Mouse (Mus musculus) lung, embryonic 15.5 days (tissue): ENCODE results near the gene Primpol. TPM values are rescaled to one million over a fixed set of nuclear protein-coding genes. Genes with fewer than 3 reads are reported as not detected.

Source experiments
- ATAC-seq: fragments of 200-750 bp; cut with Nextera tagmentation; 2 replicates; pipeline ENCODE4 v1.8.0; 2017; ENCODE audit warnings: moderate number of reproducible peaks, borderline replicate concordance; ENCODE audit not compliant: low FRiP score, low TSS enrichment; ENCODE audit errors: extremely low read depth
- H3K27ac ChIP-seq: fragments of 300-500 bp; sonication (generic); 2 replicates; pipeline ENCODE4 v1.5.1; 2015; ENCODE audit warnings: moderate library complexity, mild to moderate bottlenecking, inconsistent platforms
- H3K27me3 ChIP-seq: fragments of 300-500 bp; sonication (generic); 2 replicates; pipeline ENCODE4 v1.6.1; 2015; ENCODE audit warnings: inconsistent platforms
- H3K36me3 ChIP-seq: fragments of 300-500 bp; sonication (generic); 2 replicates; pipeline ENCODE4 v1.6.1; 2015; ENCODE audit warnings: inconsistent platforms
- H3K4me1 ChIP-seq: fragments of 300-500 bp; sonication (generic); 2 replicates; pipeline ENCODE4 v1.6.1; 2015; ENCODE audit warnings: inconsistent platforms
- H3K4me2 ChIP-seq: fragments of 300-500 bp; sonication (generic); 2 replicates; pipeline ENCODE4 v1.6.1; 2015; ENCODE audit warnings: inconsistent platforms, mild to moderate bottlenecking, moderate library complexity
- H3K4me3 ChIP-seq: fragments of 300-500 bp; sonication (generic); 2 replicates; pipeline ENCODE4 v1.5.1; 2015; ENCODE audit warnings: mild to moderate bottlenecking, inconsistent platforms
- H3K9ac ChIP-seq: fragments of 300-500 bp; sonication (generic); 2 replicates; pipeline ENCODE4 v1.6.1; 2015; ENCODE audit warnings: inconsistent platforms
- H3K9me3 ChIP-seq: fragments of 300-500 bp; sonication (generic); 2 replicates; pipeline ENCODE4 v1.6.1; 2016; ENCODE audit warnings: inconsistent platforms
- WGBS: fragments of 180-500 bp; shearing (Covaris S2); methylation state at CpG from one replicate; pipeline ENCODE4 v1.1.7; 2015; 5-methylcytosine and 5-hydroxymethylcytosine counted together
- polyA plus RNA-seq: library from polyadenylated mRNA; unstranded; fragments of >200 nt; fragmentation: Nextera tagmentation; extraction: Ambion mirVana; gene quantifications from 2 replicates; pipeline ENCODE4 v1.2.1, GENCODE M21; 2015

Primpol gene
- 10.5 and 13.4 TPM in 2 replicates for polyA plus RNA-seq

GRCm38 (mm10) chr8:46616879-46617689 is at the start of gene Primpol, which contains the start of gene Casp3:
Gene Primpol, minus strand, starts transcription at chr8:46617212.
Gene Casp3, plus strand, starts transcription at chr8:46617291.
- WGBS = under 1% methylated on average over 54 of the region's 54 CpGs
- peak within 1 kb of the TSS; percentile 86 for H3K9ac ChIP-seq
- H3K27ac ChIP-seq = peak within 1 kb of the TSS; percentile 90
- H3K9me3 ChIP-seq = no peaks in the 10 kb centered on the region
- ATAC-seq = peak; percentile 98
- peak within 1 kb of the TSS; percentile 80 for H3K4me3 ChIP-seq
- peaks cover 28% of the 10 kb centered on the region for H3K4me1 ChIP-seq
- no peaks in the 10 kb centered on the region for H3K36me3 ChIP-seq
- no peaks in the 10 kb centered on the region for H3K27me3 ChIP-seq
- H3K4me2 ChIP-seq = peak within 1 kb of the TSS; percentile 80

GRCm38 (mm10) chr8:46655919-46656318 is 38.9 kb upstream of the Primpol start:
- no peak overlapping the region for H3K4me3 ChIP-seq
- no peaks in the 10 kb centered on the region for H3K9me3 ChIP-seq
- no peaks in the 10 kb centered on the region for H3K27me3 ChIP-seq
- H3K36me3 ChIP-seq = no peaks in the 10 kb centered on the region
- no peak overlapping the region for H3K27ac ChIP-seq
- 66% methylated on average over 2 of the region's 2 CpGs for WGBS
- H3K9ac ChIP-seq = no peak overlapping the region
- H3K4me2 ChIP-seq = no peak overlapping the region
- H3K4me1 ChIP-seq = 0 out of 2 replicates have a peak, but pooled peaks cover 6% of the 10 kb centered on the region
- ATAC-seq = no peak

DNA sequence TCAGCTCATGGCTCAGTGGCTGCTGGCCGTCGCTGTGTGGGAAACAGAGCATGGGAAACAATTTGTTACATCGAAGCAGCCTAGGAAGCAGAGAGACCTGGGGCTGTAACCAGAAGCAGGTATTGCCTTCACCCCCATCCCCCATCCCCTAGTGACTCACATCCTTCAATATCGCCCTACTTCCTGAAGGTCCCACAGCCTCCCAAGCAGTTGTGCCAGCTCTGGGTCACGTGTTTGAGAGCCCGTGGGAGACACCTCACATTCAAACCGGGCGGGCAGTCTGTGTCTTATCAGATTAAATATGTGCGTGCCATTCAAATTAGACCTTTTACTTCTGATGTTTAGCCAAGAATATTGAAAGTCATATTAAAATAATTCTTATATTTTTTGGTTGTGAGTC is 34.9 kb upstream of the Primpol start:
- ATAC-seq = no peak
- Histone ChIP-seq H3K4me3 (no peak overlapping the region), H3K27ac (no peak overlapping the region), H3K9me3 (no peaks in the 10 kb centered on the region), H3K4me1 (0 out of 2 replicates have a peak, but pooled peaks cover 6% of the 10 kb centered on the region), H3K9ac (no peak overlapping the region), H3K4me2 (no peak overlapping the region), H3K36me3 (no peaks in the 10 kb centered on the region), H3K27me3 (no peaks in the 10 kb centered on the region)
- 50% methylated on average over 9 of the region's 9 CpGs for WGBS

DNA sequence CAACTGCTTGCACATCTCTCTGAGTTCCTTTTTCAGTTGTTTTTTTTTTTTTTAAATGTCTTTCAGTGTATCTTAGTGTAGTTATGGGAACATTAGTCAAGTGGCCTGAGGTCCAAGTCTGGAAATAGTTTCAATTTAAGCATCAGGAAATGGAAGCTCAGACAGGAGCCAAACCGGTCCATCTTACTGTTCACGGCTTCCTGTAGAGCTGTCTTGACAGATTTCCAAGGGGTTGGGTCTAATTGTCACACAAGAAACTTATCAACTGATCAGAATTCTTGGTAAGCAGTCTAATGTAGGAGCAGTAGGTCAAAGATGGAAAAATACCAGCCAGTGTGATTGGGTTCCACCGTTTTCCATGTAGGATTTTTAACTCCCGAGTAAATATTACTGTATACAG is 31.4 kb upstream of the Primpol start:
- 74% methylated on average over 4 of the region's 4 CpGs for WGBS
- no peak overlapping the region for H3K9ac ChIP-seq
- no peak for ATAC-seq
- 0 out of 2 replicates have a peak, but pooled peaks cover 6% of the 10 kb centered on the region for H3K4me1 ChIP-seq
- no peak overlapping the region for H3K4me3 ChIP-seq
- no peak overlapping the region for H3K27ac ChIP-seq
- H3K9me3 ChIP-seq = no peaks in the 10 kb centered on the region
- no peaks in the 10 kb centered on the region for H3K27me3 ChIP-seq
- H3K36me3 ChIP-seq = no peaks in the 10 kb centered on the region
- no peak overlapping the region for H3K4me2 ChIP-seq

GRCm38 (mm10) chr8:46641272-46641671 is 24.3 kb upstream of the Primpol start:
- no peak for ATAC-seq
- peaks cover 10% of the 10 kb centered on the region for H3K36me3 ChIP-seq
- H3K27me3 ChIP-seq = no peaks in the 10 kb centered on the region
- no peak overlapping the region for H3K9ac ChIP-seq
- H3K9me3 ChIP-seq = no peaks in the 10 kb centered on the region
- 64% methylated on average over 5 of the region's 5 CpGs for WGBS
- peaks cover 16% of the 10 kb centered on the region for H3K4me1 ChIP-seq
- no peak overlapping the region for H3K4me2 ChIP-seq
- H3K4me3 ChIP-seq = no peak overlapping the region
- no peak overlapping the region for H3K27ac ChIP-seq

GRCm38 (mm10) chr8:46639852-46640251 is 22.8 kb upstream of the Primpol start:
- H3K27ac ChIP-seq = 0 out of 2 replicates have a peak overlapping the region, but pooled peaks have one; percentile 26
- H3K4me3 ChIP-seq = no peak overlapping the region
- no peaks in the 10 kb centered on the region for H3K27me3 ChIP-seq
- ATAC-seq = no peak
- no peaks in the 10 kb centered on the region for H3K9me3 ChIP-seq
- H3K9ac ChIP-seq = no peak overlapping the region
- WGBS = 74% methylated on average over 5 of the region's 5 CpGs
- peaks cover 24% of the 10 kb centered on the region for H3K36me3 ChIP-seq
- peaks cover 16% of the 10 kb centered on the region for H3K4me1 ChIP-seq
- no peak overlapping the region for H3K4me2 ChIP-seq

GRCm38 (mm10) chr8:46639010-46639571 is 22.1 kb upstream of the Primpol start:
- no peaks in the 10 kb centered on the region for H3K27me3 ChIP-seq
- ATAC-seq = peak; percentile 79
- H3K36me3 ChIP-seq = peaks cover 31% of the 10 kb centered on the region
- peak overlapping the region; percentile 68 for H3K27ac ChIP-seq
- no peak overlapping the region for H3K4me3 ChIP-seq
- H3K9me3 ChIP-seq = no peaks in the 10 kb centered on the region
- peak overlapping the region; percentile 25 for H3K4me2 ChIP-seq
- peaks cover 16% of the 10 kb centered on the region for H3K4me1 ChIP-seq
- 26% methylated on average over 6 of the region's 6 CpGs for WGBS
- no peak overlapping the region for H3K9ac ChIP-seq

DNA sequence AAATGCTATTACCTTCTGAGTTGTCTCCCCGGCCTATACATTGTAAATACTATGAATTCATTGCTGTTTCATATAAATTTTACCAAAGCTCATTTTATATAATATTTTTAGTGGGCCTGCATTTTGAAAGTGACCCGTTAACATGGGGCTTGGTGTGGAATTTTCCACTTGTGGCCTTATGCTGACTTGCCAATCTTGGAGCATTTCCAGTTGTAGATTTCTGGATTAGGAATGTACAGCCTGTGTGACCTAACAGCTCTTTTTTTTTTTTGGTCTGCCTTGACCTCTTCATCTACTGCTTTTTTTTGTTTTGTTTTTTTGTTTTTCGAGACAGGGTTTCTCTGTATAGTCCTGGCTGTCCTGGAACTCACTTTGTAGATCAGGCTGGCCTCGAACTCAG is 13.9 kb upstream of the Primpol start:
- no peak overlapping the region for H3K27ac ChIP-seq
- peaks cover 49% of the 10 kb centered on the region for H3K36me3 ChIP-seq
- no peaks in the 10 kb centered on the region for H3K27me3 ChIP-seq
- no peak for ATAC-seq
- H3K9me3 ChIP-seq = no peaks in the 10 kb centered on the region
- no peak overlapping the region for H3K4me3 ChIP-seq
- WGBS = 94% methylated on average over 4 of the region's 4 CpGs
- no peak overlapping the region for H3K9ac ChIP-seq
- no peak overlapping the region for H3K4me2 ChIP-seq
- H3K4me1 ChIP-seq = peaks cover 1% of the 10 kb centered on the region

- Histone ChIP-seq H3K4me2 (no peak overlapping the region), H3K9me3 (no peaks in the 10 kb centered on the region), H3K27me3 (no peaks in the 10 kb centered on the region), H3K27ac (no peak overlapping the region), H3K9ac (no peak overlapping the region), H3K4me1 (peaks cover 6% of the 10 kb centered on the region), H3K4me3 (no peak overlapping the region), H3K36me3 (peaks cover 44% of the 10 kb centered on the region)
- 93% methylated on average over 3 of the region's 3 CpGs for WGBS
- ATAC-seq = no peak
Measured at GRCm38 (mm10) chr8:46630422-46630821, 13.4 kb upstream of the Primpol start.

DNA sequence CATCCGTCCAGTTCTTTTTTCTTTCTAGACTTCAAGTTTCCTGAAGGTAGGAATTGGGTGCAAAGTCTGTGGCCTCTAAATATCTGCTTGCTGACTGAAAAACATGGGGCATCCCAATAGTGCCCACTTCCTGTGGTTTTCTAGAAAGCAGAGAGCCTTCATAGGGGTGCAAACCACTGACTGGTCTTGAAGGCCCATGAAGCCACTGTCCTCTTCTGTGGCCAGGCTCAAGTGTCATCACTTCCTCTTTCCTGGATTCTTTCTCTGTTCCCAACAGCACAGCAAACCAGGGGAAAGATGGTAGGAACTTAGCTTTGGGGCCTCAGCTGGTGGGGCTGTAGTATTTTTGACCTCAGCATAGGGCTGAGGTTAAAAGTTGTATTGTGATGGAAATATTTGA is 11.6 kb upstream of the Primpol start:
- ATAC-seq = no peak
- H3K36me3 ChIP-seq = peaks cover 28% of the 10 kb centered on the region
- H3K27ac ChIP-seq = no peak overlapping the region
- H3K4me3 ChIP-seq = no peak overlapping the region
- H3K4me2 ChIP-seq = no peak overlapping the region
- peaks cover 13% of the 10 kb centered on the region for H3K4me1 ChIP-seq
- H3K27me3 ChIP-seq = no peaks in the 10 kb centered on the region
- H3K9me3 ChIP-seq = no peaks in the 10 kb centered on the region
- WGBS = 94% methylated on average over 1 of the region's 1 CpGs
- H3K9ac ChIP-seq = no peak overlapping the region

DNA sequence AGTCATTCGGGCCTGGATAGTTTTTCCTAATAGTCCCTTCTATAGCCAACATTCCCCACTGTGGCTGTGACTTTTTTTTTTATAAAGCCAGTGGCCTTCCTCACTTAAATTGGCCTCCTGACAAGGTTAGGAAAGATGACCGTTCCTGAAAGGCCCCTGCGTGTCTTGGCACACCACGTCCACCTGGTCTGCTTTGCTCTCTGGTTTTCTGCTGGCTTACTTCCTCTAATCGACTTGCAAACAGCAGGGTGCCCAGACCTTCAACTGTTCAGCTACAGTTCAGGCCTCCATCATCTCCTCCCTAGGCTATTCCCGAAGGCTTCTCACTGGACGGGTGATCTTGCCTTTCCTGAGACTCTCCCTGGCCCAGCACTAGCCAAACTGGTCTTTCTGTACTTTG is 10.9 kb upstream of the Primpol start:
- no peak overlapping the region for H3K4me3 ChIP-seq
- peaks cover 13% of the 10 kb centered on the region for H3K4me1 ChIP-seq
- H3K9ac ChIP-seq = no peak overlapping the region
- H3K27ac ChIP-seq = no peak overlapping the region
- no peak overlapping the region for H3K4me2 ChIP-seq
- no peaks in the 10 kb centered on the region for H3K27me3 ChIP-seq
- H3K9me3 ChIP-seq = no peaks in the 10 kb centered on the region
- 77% methylated on average over 7 of the region's 7 CpGs for WGBS
- H3K36me3 ChIP-seq = peaks cover 20% of the 10 kb centered on the region
- no peak for ATAC-seq

DNA sequence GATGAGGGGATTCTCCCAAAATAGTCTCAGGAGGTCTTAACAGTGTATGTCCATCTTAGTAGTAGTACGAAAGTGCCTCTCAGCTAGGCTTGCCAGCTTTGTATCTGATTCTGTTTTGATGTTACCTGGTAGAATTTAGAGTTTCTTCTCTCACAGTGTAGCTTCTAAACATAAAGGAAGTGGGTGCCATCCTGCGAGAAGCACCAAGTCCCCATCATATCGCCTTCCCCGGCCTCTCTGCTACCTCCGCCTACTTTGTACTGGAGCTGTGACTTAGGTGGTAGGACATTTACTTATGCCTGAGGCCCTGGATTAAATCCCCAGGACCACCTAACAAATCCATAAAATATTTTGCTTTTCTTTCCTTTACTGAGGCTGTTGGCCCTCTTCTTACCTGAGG is 9.6 kb upstream of the Primpol start:
- 94% methylated on average over 5 of the region's 5 CpGs for WGBS
- no peak overlapping the region for H3K9ac ChIP-seq
- no peak for ATAC-seq
- H3K36me3 ChIP-seq = peaks cover 10% of the 10 kb centered on the region
- H3K27ac ChIP-seq = no peak overlapping the region
- H3K4me2 ChIP-seq = no peak overlapping the region
- H3K4me1 ChIP-seq = peaks cover 23% of the 10 kb centered on the region
- H3K27me3 ChIP-seq = no peaks in the 10 kb centered on the region
- no peaks in the 10 kb centered on the region for H3K9me3 ChIP-seq
- no peak overlapping the region for H3K4me3 ChIP-seq
